In the genomic region with DNA sequence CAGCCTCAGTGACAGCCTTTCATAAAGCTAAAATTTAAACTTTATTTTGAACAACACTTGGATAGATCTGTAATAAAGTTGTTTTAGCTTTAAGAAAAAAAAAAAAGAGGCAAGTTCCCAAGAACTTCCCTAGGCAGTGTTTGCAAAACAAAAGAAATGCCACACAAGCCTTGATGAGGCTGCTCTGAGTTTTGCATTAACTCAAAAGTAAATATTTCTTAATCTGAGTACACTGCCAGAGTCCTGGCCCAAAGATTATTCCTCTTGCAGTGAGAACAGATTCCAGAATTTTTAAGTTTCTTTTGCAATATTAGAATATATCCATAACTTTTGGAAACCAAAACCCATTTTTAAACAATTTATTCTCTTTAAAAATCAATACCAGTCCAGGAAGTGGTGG, we compare ENCODE assay signal across 30 mouse cellular contexts. TPM values are rescaled to one million over a fixed set of nuclear protein-coding genes. Genes with fewer than 3 reads are reported as not detected.
DNase-seq lines count a peak whose midpoint lies in the region; ATAC-seq and TF ChIP-seq lines count a peak whose summit lies in the region.
"Had no signal": no experiment of that assay in that cellular context is flagged by ENCODE, and none has a peak within 500 bp of the region (broad histone marks: within the 10 kb centered on the region; RNA-seq: fewer than 3 reads in every experiment).

No protein-coding gene starts in this region.

- no peak for TF ChIP-seq EP300 in lung, postnatal 0 days (IDR thresholded peaks at IDR 0.05)

- no peak overlapping the region for H3K4me3 ChIP-seq in lung, postnatal 0 days (ENCODE audit: low read depth, low read length)
- H3K4me3 ChIP-seq: forebrain, embryonic 10.5 days; forebrain, embryonic 13.5 days; heart, adult 2 months; heart, embryonic 10.5 days; heart, embryonic 13.5 days had no signal

- TF ChIP-seq CTCF in lung, postnatal 0 days (IDR thresholded peaks at IDR 0.05), result no peak

- no peaks in the 10 kb centered on the region for H3K27me3 ChIP-seq in lung, postnatal 0 days (replicated peaks; ENCODE audit: insufficient read depth, low read length)
- H3K27me3 ChIP-seq: forebrain, embryonic 13.5 days; heart, embryonic 13.5 days; Patski had no signal

- no peaks in the 10 kb centered on the region for H3K36me3 ChIP-seq in lung, postnatal 0 days (ENCODE audit: insufficient read depth, low read length)
- H3K36me3 ChIP-seq: forebrain, embryonic 10.5 days; G1E; heart, embryonic 10.5 days; heart, embryonic 13.5 days had no signal

- no peak for ATAC-seq in lung, postnatal 0 days
- ATAC-seq in cerebellum, adult (ENCODE audit: insufficient number of reproducible peaks, low FRiP score, low TSS enrichment), result no peak
- ATAC-seq: forebrain, embryonic 13.5 days; forebrain, embryonic 16.5 days; hindbrain, postnatal 0 days; Patski had no signal

- no peak overlapping the region for H3K9ac ChIP-seq in lung, postnatal 0 days (replicated peaks; ENCODE audit: low read depth)
- H3K9ac ChIP-seq: forebrain, embryonic 13.5 days; heart, embryonic 13.5 days; hindbrain, embryonic 14.5 days had no signal

- no peak overlapping the region for H3K4me2 ChIP-seq in lung, postnatal 0 days (replicated peaks; ENCODE audit: low read depth, low read length)
- H3K4me2 ChIP-seq: forebrain, embryonic 13.5 days; heart, embryonic 13.5 days; hindbrain, embryonic 14.5 days had no signal

- H3K9me3 ChIP-seq in lung, postnatal 0 days (ENCODE audit: low read length), result no peaks in the 10 kb centered on the region
- H3K9me3 ChIP-seq: forebrain, embryonic 10.5 days; forebrain, embryonic 13.5 days; G1E; heart, embryonic 10.5 days; heart, embryonic 13.5 days had no signal

- no peak overlapping the region for H3K27ac ChIP-seq in lung, postnatal 0 days (ENCODE audit: low read length)
- H3K27ac ChIP-seq: forebrain, embryonic 10.5 days; forebrain, embryonic 13.5 days; heart, adult 2 months; heart, embryonic 10.5 days; heart, embryonic 13.5 days; hindbrain, embryonic 14.5 days; hindbrain, postnatal 0 days had no signal

- no peaks in the 10 kb centered on the region for H3K4me1 ChIP-seq in lung, postnatal 0 days (ENCODE audit: insufficient read depth, low read depth, low read length)
- H3K4me1 ChIP-seq: forebrain, embryonic 13.5 days; heart, embryonic 13.5 days had no signal

- DNase-seq in kidney, adult 9 months, result peak; percentile 25
- no peak for DNase-seq in kidney, postnatal 10 days
- DNase-seq in lung, postnatal 0 days (ENCODE audit: low spot score), result peak; percentile 48
- DNase-seq in lung, postnatal 10 days, result no peak
- DNase-seq in adipocyte (ENCODE audit: low spot score), result peak; percentile 56
- DNase-seq: adrenal gland, adult 2 months; adrenal gland, postnatal 14 days; B cell, adult 2 months; cerebellum, adult 11-12 months; cerebellum, adult 8-10 months; cerebellum, postnatal 10 days; gastrocnemius, postnatal 10 days; gastrocnemius, postnatal 36 days; heart, adult 2 months; heart, postnatal 14 days; heart, postnatal 4 days had no signal

RNA-seq across cellular contexts. Expression of a gene that starts 4.6 kb away (rescaled TPM):
- 0.32 and 0.42 TPM in 2 replicates for polyA plus RNA-seq in lung, postnatal 0 days (2015; fragmentation: Nextera tagmentation; extraction: Ambion mirVana)
- polyA plus RNA-seq: embryonic facial prominence, embryonic 11.5 days; embryonic facial prominence, embryonic 14.5 days; forebrain, embryonic 10.5 days; forebrain, embryonic 16.5 days; G1E; hindbrain, embryonic 11.5 days; hindbrain, embryonic 14.5 days; hindbrain, postnatal 0 days; Patski had no signal

RNA-seq across cellular contexts. Expression of a gene that starts 10.3 kb away (rescaled TPM):
- 0.07 and 0.25 TPM in 2 replicates for polyA plus RNA-seq in lung, postnatal 0 days (2015; fragmentation: Nextera tagmentation; extraction: Ambion mirVana)
- polyA plus RNA-seq: G1E had no signal

RNA-seq across cellular contexts. Expression of a gene that starts 16.0 kb away (rescaled TPM):
- polyA plus RNA-seq in lung, postnatal 0 days (2015; fragmentation: Nextera tagmentation; extraction: Ambion mirVana), result not detected in 2 replicates
- polyA plus RNA-seq: adrenal gland, adult 2 months; embryonic facial prominence, embryonic 11.5 days; embryonic facial prominence, embryonic 14.5 days; forebrain, embryonic 10.5 days; forebrain, embryonic 13.5 days; forebrain, embryonic 16.5 days; G1E; heart, adult 2 months; heart, embryonic 10.5 days; heart, embryonic 13.5 days; heart, embryonic 16.5 days; hindbrain, embryonic 11.5 days; hindbrain, embryonic 14.5 days; hindbrain, postnatal 0 days; Patski had no signal

RNA-seq across cellular contexts. Expression of a gene that starts 34.6 kb away (rescaled TPM):
- not detected in 2 replicates for polyA plus RNA-seq in lung, postnatal 0 days (2015; fragmentation: Nextera tagmentation; extraction: Ambion mirVana)
- polyA plus RNA-seq: adrenal gland, adult 2 months; embryonic facial prominence, embryonic 11.5 days; embryonic facial prominence, embryonic 14.5 days; forebrain, embryonic 10.5 days; forebrain, embryonic 13.5 days; forebrain, embryonic 16.5 days; G1E; heart, embryonic 13.5 days; heart, embryonic 16.5 days; hindbrain, embryonic 11.5 days; hindbrain, embryonic 14.5 days; hindbrain, postnatal 0 days; Patski had no signal

RNA-seq across cellular contexts. Expression of a gene that starts 47.9 kb away (rescaled TPM):
- 15.8 and 26.9 TPM in 2 replicates for polyA plus RNA-seq in lung, postnatal 0 days (2015; fragmentation: Nextera tagmentation; extraction: Ambion mirVana)

Comparison
In these comparisons a context has a peak if more than half of its experiments do, and no peak if none do; other contexts are left out.
1. DNase-seq: peak in kidney, adult 9 months (single experiment), lung, postnatal 0 days (single experiment) and adipocyte (single experiment); none in kidney, postnatal 10 days (single experiment) and lung, postnatal 10 days (single experiment).